Mouse (Mus musculus): ENCODE data around the gene Gm7980. TPM values are rescaled to one million over a fixed set of nuclear protein-coding genes. Genes with fewer than 3 reads are reported as not detected.
"Not testable (repeated sequence)": the region's sequence is repeated elsewhere in the genome, so short reads cannot be mapped to it uniquely, and the experiment has no call there.

The Gm7980 gene
- not detected in 2 replicates for polyA plus RNA-seq (2016; fragmentation: Nextera tagmentation; extraction: Ambion mirVana)

DNA sequence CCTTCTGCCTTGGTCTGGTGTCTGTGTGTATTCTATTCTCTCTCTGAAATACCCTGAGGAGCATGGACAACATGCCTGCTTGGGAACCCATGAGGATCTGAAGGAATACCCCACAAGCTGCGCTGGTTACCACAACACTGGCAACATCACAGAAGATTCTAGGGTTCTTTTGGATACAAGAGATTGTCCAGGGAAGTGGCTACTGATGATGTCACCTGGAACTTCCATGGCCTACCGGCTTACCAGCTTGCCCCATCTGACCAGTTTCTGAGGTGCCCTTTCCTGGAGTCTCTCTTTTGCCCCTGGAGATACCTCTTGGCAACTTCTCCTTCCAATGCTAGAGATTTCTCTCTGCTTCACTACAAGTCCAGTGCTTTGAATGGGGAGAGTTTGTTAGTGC is at the start of gene Gm7980:
Gene Gm7980, minus strand, starts transcription at position 101 of the 400 bp plus-strand sequence.
- H3K4me3 ChIP-seq; H3K9ac ChIP-seq; H3K4me2 ChIP-seq; H3K9me3 ChIP-seq (replicated peaks); H3K27ac ChIP-seq (ENCODE audit: poor library complexity, severe bottlenecking); H3K4me1 ChIP-seq (replicated peaks); H3K27me3 ChIP-seq (replicated peaks); ATAC-seq (ENCODE audit: insufficient number of reproducible peaks, low FRiP score); H3K36me3 ChIP-seq: not testable (repeated sequence)
- WGBS, result no CpG with 5 or more reads among the region's 2 CpGs

DNA sequence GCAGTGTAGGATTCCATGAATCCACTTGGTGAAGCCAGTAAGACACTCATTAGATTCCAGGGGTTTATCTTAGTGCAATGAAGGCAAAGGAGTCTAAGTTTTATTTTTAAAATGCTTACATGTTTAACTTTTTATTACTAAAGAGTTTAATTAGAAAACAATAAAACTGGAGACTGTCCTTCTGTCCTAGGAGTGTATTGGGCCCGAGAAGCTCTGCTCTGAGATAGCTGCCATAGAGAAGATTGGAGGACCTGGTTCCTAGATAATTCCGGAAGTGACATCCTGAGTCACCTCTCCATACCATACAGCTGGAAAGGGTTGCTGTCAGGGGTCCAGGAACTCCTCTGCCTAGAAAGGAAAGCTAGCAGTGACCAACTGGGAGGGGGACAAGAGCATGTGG is 36.6 kb upstream of the Gm7980 start, which contains the start of gene 1700024B05Rik:
Gene 1700024B05Rik, plus strand, starts transcription at position 301 of the 400 bp plus-strand sequence.
- 59% methylated on average over 2 of the region's 2 CpGs for WGBS
- not testable (repeated sequence) for H3K27ac ChIP-seq (ENCODE audit: poor library complexity, severe bottlenecking); H3K27me3 ChIP-seq (replicated peaks); H3K4me2 ChIP-seq; ATAC-seq (ENCODE audit: insufficient number of reproducible peaks, low FRiP score); H3K36me3 ChIP-seq; H3K9ac ChIP-seq; H3K4me1 ChIP-seq (replicated peaks); H3K9me3 ChIP-seq (replicated peaks); H3K4me3 ChIP-seq

DNA sequence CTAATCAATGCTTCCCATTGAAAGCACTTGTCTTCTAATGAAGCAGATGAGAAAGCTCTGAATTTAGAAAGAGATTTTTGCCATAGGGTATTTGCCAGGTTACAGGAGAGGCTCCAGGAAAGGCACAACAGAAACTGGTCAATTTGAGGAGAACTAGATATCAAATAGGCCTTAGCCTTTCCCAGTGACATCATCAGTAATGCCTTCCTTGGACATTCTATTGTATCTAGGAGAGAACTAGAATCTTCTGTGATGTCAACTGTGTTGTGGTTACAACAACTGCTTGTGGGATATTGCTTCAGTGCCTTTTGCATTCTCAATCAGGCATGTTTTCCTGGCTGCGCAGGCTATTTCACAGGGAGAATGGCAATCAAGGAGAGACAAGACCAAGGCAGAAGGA is 17.6 kb upstream of the Gm7980 start, which contains the start of gene 1700049E17Rik1:
Gene 1700049E17Rik1, plus strand, starts transcription at position 301 of the 400 bp plus-strand sequence.
- no CpG with 5 or more reads among the region's 1 CpGs for WGBS
- H3K27ac ChIP-seq (ENCODE audit: poor library complexity, severe bottlenecking), result not testable (repeated sequence)

More for the DNA sequence above, 17.6 kb upstream of the Gm7980 start, which contains the start of gene 1700049E17Rik1:
- not testable (repeated sequence) for H3K9ac ChIP-seq; H3K9me3 ChIP-seq (replicated peaks); H3K4me2 ChIP-seq; H3K4me3 ChIP-seq; ATAC-seq (ENCODE audit: insufficient number of reproducible peaks, low FRiP score); H3K27me3 ChIP-seq (replicated peaks); H3K36me3 ChIP-seq; H3K4me1 ChIP-seq (replicated peaks)

Other genes with a start within 250 kb of the Gm7980 start
- gene Gm8068, start 205.4 kb downstream of the Gm7980 start, polyA plus RNA-seq (2016; fragmentation: Nextera tagmentation; extraction: Ambion mirVana), result not detected in 2 replicates
- not detected in 2 replicates for gene Gm7929, start 156.7 kb downstream of the Gm7980 start, polyA plus RNA-seq (2016; fragmentation: Nextera tagmentation; extraction: Ambion mirVana)
- not detected in 2 replicates for gene Gm47189, start 134.8 kb downstream of the Gm7980 start, polyA plus RNA-seq (2016; fragmentation: Nextera tagmentation; extraction: Ambion mirVana)
- not detected in 2 replicates for gene 1700049E17Rik1, start 17.7 kb upstream of the Gm7980 start, polyA plus RNA-seq (2016; fragmentation: Nextera tagmentation; extraction: Ambion mirVana)
- gene 1700024B05Rik, start 36.7 kb upstream of the Gm7980 start, polyA plus RNA-seq (2016; fragmentation: Nextera tagmentation; extraction: Ambion mirVana), result not detected in 2 replicates
- gene Gm6401, start 60.6 kb upstream of the Gm7980 start, polyA plus RNA-seq (2016; fragmentation: Nextera tagmentation; extraction: Ambion mirVana), result not detected in 2 replicates
- gene Gm3543, start 76.0 kb upstream of the Gm7980 start, polyA plus RNA-seq (2016; fragmentation: Nextera tagmentation; extraction: Ambion mirVana), result not detected in 2 replicates
- not detected in 2 replicates for gene Gm7951, start 210.1 kb upstream of the Gm7980 start, polyA plus RNA-seq (2016; fragmentation: Nextera tagmentation; extraction: Ambion mirVana)

All from heart, embryonic 12.5 days (tissue).